Mouse (Mus musculus): ENCODE measurements at regions not wholly inside any gene's neighbourhood (a gene's known extent, or its start where the extent isn't known, plus 50 kb on each side); places are given as distances from the start of the nearest gene placed in this dataset.

- TF ChIP-seq CTCF (IDR thresholded peaks at IDR 0.05; ENCODE audit: control insufficient read depth, insufficient read depth, insufficient replicate concordance, low read depth, low read length) = no peak
- H3K36me3 ChIP-seq (ENCODE audit: control insufficient read depth, insufficient read depth, low read length) = no peaks in the 10 kb centered on the region
- H3K4me1 ChIP-seq (ENCODE audit: control insufficient read depth, insufficient read depth, low read length) = no peaks in the 10 kb centered on the region; the same call in 1 of the 2 replicates
- H3K4me3 ChIP-seq (ENCODE audit: control insufficient read depth, low read depth, low read length) = no peak overlapping the region
- H3K27me3 ChIP-seq (ENCODE audit: control insufficient read depth, insufficient read depth, low read length) = no peaks in the 10 kb centered on the region
- no peak overlapping the region for H3K27ac ChIP-seq (ENCODE audit: control insufficient read depth, insufficient read depth, low read depth, low read length)
Observed at GRCm38 (mm10) chr17:47162459-47162858, 152.1 kb upstream of the Ubr2 start.

DNA sequence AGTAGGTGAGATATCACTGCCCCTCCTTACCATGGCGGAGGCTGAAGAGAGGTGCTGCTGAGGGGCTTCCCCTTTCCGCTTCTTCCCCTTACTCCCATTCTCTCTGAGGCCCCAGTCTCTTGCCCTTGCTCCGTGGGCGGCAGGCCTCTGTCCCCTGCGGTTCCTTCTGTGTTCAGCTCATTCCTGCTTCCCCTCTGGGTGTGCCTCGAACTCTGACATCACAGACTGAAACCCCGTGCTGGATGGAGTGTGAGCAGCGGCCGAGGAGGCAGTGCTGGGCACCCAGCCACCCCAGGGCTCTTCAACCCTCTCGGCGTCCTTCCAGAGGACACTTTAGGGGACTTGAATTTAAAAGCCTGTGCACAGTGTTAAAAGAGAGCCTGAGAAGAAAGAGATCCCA, 145.9 kb upstream of the Ubr2 start:
- Histone ChIP-seq H3K4me1 (ENCODE audit: control insufficient read depth, insufficient read depth, low read length) (peaks cover 3% of the 10 kb centered on the region; the same call in 1 of the 2 replicates), H3K27ac (ENCODE audit: control insufficient read depth, insufficient read depth, low read depth, low read length) (no peak overlapping the region), H3K4me3 (ENCODE audit: control insufficient read depth, low read depth, low read length) (no peak overlapping the region), H3K36me3 (ENCODE audit: control insufficient read depth, insufficient read depth, low read length) (no peaks in the 10 kb centered on the region), H3K27me3 (ENCODE audit: control insufficient read depth, insufficient read depth, low read length) (no peaks in the 10 kb centered on the region)
- TF ChIP-seq POLR2A (IDR thresholded peaks at IDR 0.05; ENCODE audit: control insufficient read depth, low read depth, low read length) (no peak), CTCF (IDR thresholded peaks at IDR 0.05; ENCODE audit: control insufficient read depth, insufficient read depth, insufficient replicate concordance, low read depth, low read length) (no peak)

- TF ChIP-seq CTCF (IDR thresholded peaks at IDR 0.05; ENCODE audit: control insufficient read depth, insufficient read depth, insufficient replicate concordance, low read depth, low read length) = no peak
- TF ChIP-seq POLR2A (IDR thresholded peaks at IDR 0.05; ENCODE audit: control insufficient read depth, low read depth, low read length) = no peak
- Histone ChIP-seq H3K27ac (ENCODE audit: control insufficient read depth, insufficient read depth, low read depth, low read length) (no peak overlapping the region), H3K4me3 (ENCODE audit: control insufficient read depth, low read depth, low read length) (peak overlapping the region; percentile 37; the same call in 1 of the 2 replicates), H3K4me1 (ENCODE audit: control insufficient read depth, insufficient read depth, low read length) (peaks cover 3% of the 10 kb centered on the region; the same call in 1 of the 2 replicates), H3K36me3 (ENCODE audit: control insufficient read depth, insufficient read depth, low read length) (no peaks in the 10 kb centered on the region), H3K27me3 (ENCODE audit: control insufficient read depth, insufficient read depth, low read length) (no peaks in the 10 kb centered on the region)
Observed at GRCm38 (mm10) chr17:47151557-47152278, 141.4 kb upstream of the Ubr2 start.

- TF ChIP-seq POLR2A (IDR thresholded peaks at IDR 0.05; ENCODE audit: control insufficient read depth, low read depth, low read length) (no peak), CTCF (IDR thresholded peaks at IDR 0.05; ENCODE audit: control insufficient read depth, insufficient read depth, insufficient replicate concordance, low read depth, low read length) (no peak)
- Histone ChIP-seq H3K36me3 (ENCODE audit: control insufficient read depth, insufficient read depth, low read length) (no peaks in the 10 kb centered on the region), H3K27ac (ENCODE audit: control insufficient read depth, insufficient read depth, low read depth, low read length) (no peak overlapping the region), H3K4me3 (ENCODE audit: control insufficient read depth, low read depth, low read length) (no peak overlapping the region), H3K27me3 (ENCODE audit: control insufficient read depth, insufficient read depth, low read length) (no peaks in the 10 kb centered on the region), H3K4me1 (ENCODE audit: control insufficient read depth, insufficient read depth, low read length) (peaks cover 3% of the 10 kb centered on the region; the same call in 1 of the 2 replicates)
Observed at GRCm38 (mm10) chr17:47151193-47151556, 140.8 kb upstream of the Ubr2 start.

DNA sequence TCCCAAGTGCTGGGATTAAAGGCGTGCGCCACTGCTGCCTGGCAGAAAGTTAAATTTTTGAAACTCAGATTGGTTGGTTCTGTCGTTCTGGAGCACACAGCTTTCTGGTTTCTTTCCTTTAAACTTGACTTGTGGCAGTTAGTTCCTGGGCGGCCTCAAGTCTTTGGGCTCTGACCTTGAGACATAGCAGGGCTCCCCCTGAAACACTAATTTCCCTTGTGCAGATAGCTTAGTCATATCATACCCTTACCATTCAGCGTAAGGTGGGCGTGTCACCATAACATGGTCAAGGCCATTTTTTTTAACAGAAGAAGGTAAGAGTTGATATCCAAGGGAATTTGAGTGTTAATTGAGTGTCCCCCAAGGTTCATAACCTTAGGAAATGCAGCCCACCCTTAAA, 140.3 kb upstream of the Ubr2 start:
- Histone ChIP-seq H3K4me1 (ENCODE audit: control insufficient read depth, insufficient read depth, low read length) (peaks cover 7% of the 10 kb centered on the region; the same call in 1 of the 2 replicates), H3K27ac (ENCODE audit: control insufficient read depth, insufficient read depth, low read depth, low read length) (no peak overlapping the region), H3K4me3 (ENCODE audit: control insufficient read depth, low read depth, low read length) (no peak overlapping the region), H3K36me3 (ENCODE audit: control insufficient read depth, insufficient read depth, low read length) (no peaks in the 10 kb centered on the region), H3K27me3 (ENCODE audit: control insufficient read depth, insufficient read depth, low read length) (no peaks in the 10 kb centered on the region)
- TF ChIP-seq POLR2A (IDR thresholded peaks at IDR 0.05; ENCODE audit: control insufficient read depth, low read depth, low read length) (no peak), CTCF (IDR thresholded peaks at IDR 0.05; ENCODE audit: control insufficient read depth, insufficient read depth, insufficient replicate concordance, low read depth, low read length) (no peak)

GRCm38 (mm10) chr17:47149662-47150061, 139.3 kb upstream of the Ubr2 start:
- Histone ChIP-seq H3K27me3 (ENCODE audit: control insufficient read depth, insufficient read depth, low read length) (no peaks in the 10 kb centered on the region), H3K4me3 (ENCODE audit: control insufficient read depth, low read depth, low read length) (no peak overlapping the region), H3K27ac (ENCODE audit: control insufficient read depth, insufficient read depth, low read depth, low read length) (no peak overlapping the region; the same call in 1 of the 2 replicates), H3K36me3 (ENCODE audit: control insufficient read depth, insufficient read depth, low read length) (no peaks in the 10 kb centered on the region), H3K4me1 (ENCODE audit: control insufficient read depth, insufficient read depth, low read length) (peaks cover 12% of the 10 kb centered on the region)
- TF ChIP-seq CTCF (IDR thresholded peaks at IDR 0.05; ENCODE audit: control insufficient read depth, insufficient read depth, insufficient replicate concordance, low read depth, low read length) = no peak
- no peak for TF ChIP-seq POLR2A (IDR thresholded peaks at IDR 0.05; ENCODE audit: control insufficient read depth, low read depth, low read length)

- Histone ChIP-seq H3K27ac (ENCODE audit: control insufficient read depth, insufficient read depth, low read depth, low read length) (no peak overlapping the region), H3K36me3 (ENCODE audit: control insufficient read depth, insufficient read depth, low read length) (no peaks in the 10 kb centered on the region), H3K4me1 (ENCODE audit: control insufficient read depth, insufficient read depth, low read length) (peaks cover 12% of the 10 kb centered on the region), H3K27me3 (ENCODE audit: control insufficient read depth, insufficient read depth, low read length) (no peaks in the 10 kb centered on the region), H3K4me3 (ENCODE audit: control insufficient read depth, low read depth, low read length) (no peak overlapping the region)
- TF ChIP-seq POLR2A (IDR thresholded peaks at IDR 0.05; ENCODE audit: control insufficient read depth, low read depth, low read length) (no peak), CTCF (IDR thresholded peaks at IDR 0.05; ENCODE audit: control insufficient read depth, insufficient read depth, insufficient replicate concordance, low read depth, low read length) (no peak)
Observed at GRCm38 (mm10) chr17:47149158-47149557, 138.8 kb upstream of the Ubr2 start.

All from testis, adult 2 months (tissue).